Mouse (Mus musculus) hindbrain, embryonic 11.5 days (tissue): ENCODE results near the gene Phldb2. TPM values are rescaled to one million over a fixed set of nuclear protein-coding genes. Genes with fewer than 3 reads are reported as not detected.

Experiments
- ATAC-seq: fragments of 200-750 bp; cut with Nextera tagmentation; 2 replicates; pipeline ENCODE4 v1.8.0; 2017; ENCODE audit warnings: mild to moderate bottlenecking, moderate TSS enrichment, moderate library complexity; ENCODE audit not compliant: low FRiP score
- DNase-seq: peaks from one replicate; pipeline ENCODE4 v3.0.0-alpha.2; 2015; ENCODE audit warnings: low spot score
- H3K27ac ChIP-seq: fragments of 300-500 bp; sonication (generic); 2 replicates; pipeline ENCODE4 v1.5.1; 2014; ENCODE audit warnings: mild to moderate bottlenecking, low read depth, low read length
- H3K27me3 ChIP-seq: fragments of 300-500 bp; sonication (generic); 2 replicates; pipeline ENCODE4 v1.6.1; 2014; ENCODE audit warnings: mild to moderate bottlenecking, low read length, moderate library complexity, mixed read lengths; ENCODE audit not compliant: control insufficient read depth, insufficient read depth
- H3K36me3 ChIP-seq: fragments of 300-500 bp; sonication (generic); 2 replicates; pipeline ENCODE4 v1.6.1; 2014; ENCODE audit warnings: mild to moderate bottlenecking, low read length, moderate library complexity, mixed read lengths; ENCODE audit not compliant: control insufficient read depth, insufficient read depth
- H3K4me1 ChIP-seq: fragments of 300-500 bp; sonication (generic); replicated peaks from 2 replicates; pipeline ENCODE4 v1.6.1; 2014; ENCODE audit warnings: low read length, mixed read lengths; ENCODE audit not compliant: control insufficient read depth, insufficient read depth
- H3K4me2 ChIP-seq: fragments of 300-500 bp; sonication (generic); replicated peaks from 2 replicates; pipeline ENCODE4 v1.6.1; 2014; ENCODE audit warnings: mild to moderate bottlenecking, low read depth, low read length
- H3K4me3 ChIP-seq: fragments of 300-500 bp; sonication (generic); 2 replicates; pipeline ENCODE4 v1.5.1; 2014; ENCODE audit warnings: low read depth, low read length
- H3K9ac ChIP-seq: fragments of 300-500 bp; sonication (generic); 2 replicates; pipeline ENCODE4 v1.6.1; 2014; ENCODE audit warnings: low read depth, low read length
- H3K9me3 ChIP-seq: fragments of 300-500 bp; sonication (generic); 2 replicates; pipeline ENCODE4 v1.6.1; 2016; ENCODE audit warnings: low read length; ENCODE audit not compliant: control insufficient read depth
- WGBS: fragments of 180-500 bp; shearing (Covaris S2); extraction: QIAGEN DNeasy Blood & Tissue Kit; methylation state at CpG from one replicate; pipeline ENCODE4 v1.1.7; 2014; 5-methylcytosine and 5-hydroxymethylcytosine counted together
- polyA plus RNA-seq: library from polyadenylated mRNA; unstranded; fragments of >200 nt; fragmentation: Nextera tagmentation; extraction: Ambion mirVana; gene quantifications from 2 replicates; pipeline ENCODE4 v1.2.1, GENCODE M21; 2014

Phldb2 gene
- polyA plus RNA-seq, 1 experiment from 2014 or later: 31.5 TPM

GRCm38 (mm10) chr16:45873397-45873796 lies 80.0 kb downstream of the Phldb2 start:
- H3K36me3 ChIP-seq: no peaks in the 10 kb centered on the region
- no peak overlapping the region for H3K4me3 ChIP-seq
- no peaks in the 10 kb centered on the region for H3K9me3 ChIP-seq
- no peak overlapping the region for H3K9ac ChIP-seq
- H3K27ac ChIP-seq: no peak overlapping the region
- H3K4me1 ChIP-seq: no peaks in the 10 kb centered on the region
- no peaks in the 10 kb centered on the region for H3K27me3 ChIP-seq
- ATAC-seq (no peak), DNase-seq (no peak)
- H3K4me2 ChIP-seq: no peak overlapping the region
- WGBS: 87% methylated on average over 4 of the region's 4 CpGs

GRCm38 (mm10) chr16:45871286-45871976 lies 82.0 kb downstream of the Phldb2 start:
- ATAC-seq (no peak), DNase-seq (no peak)
- Histone ChIP-seq H3K27ac (no peak overlapping the region), H3K9me3 (no peaks in the 10 kb centered on the region), H3K36me3 (no peaks in the 10 kb centered on the region), H3K4me2 (no peak overlapping the region), H3K4me1 (no peaks in the 10 kb centered on the region), H3K4me3 (no peak overlapping the region), H3K27me3 (no peaks in the 10 kb centered on the region), H3K9ac (no peak overlapping the region)
- 78% methylated on average over 10 of the region's 10 CpGs for WGBS

- no peaks in the 10 kb centered on the region for H3K27me3 ChIP-seq
- H3K36me3 ChIP-seq: no peaks in the 10 kb centered on the region
- no peak for DNase-seq
- H3K27ac ChIP-seq: no peak overlapping the region
- no peak overlapping the region for H3K4me3 ChIP-seq
- ATAC-seq: no peak
- no peaks in the 10 kb centered on the region for H3K4me1 ChIP-seq
- H3K9ac ChIP-seq: no peak overlapping the region
- H3K9me3 ChIP-seq: no peaks in the 10 kb centered on the region
- 71% methylated on average over 2 of the region's 2 CpGs for WGBS
- H3K4me2 ChIP-seq: no peak overlapping the region
Observed at GRCm38 (mm10) chr16:45870651-45871050, 82.7 kb downstream of the Phldb2 start.

DNA sequence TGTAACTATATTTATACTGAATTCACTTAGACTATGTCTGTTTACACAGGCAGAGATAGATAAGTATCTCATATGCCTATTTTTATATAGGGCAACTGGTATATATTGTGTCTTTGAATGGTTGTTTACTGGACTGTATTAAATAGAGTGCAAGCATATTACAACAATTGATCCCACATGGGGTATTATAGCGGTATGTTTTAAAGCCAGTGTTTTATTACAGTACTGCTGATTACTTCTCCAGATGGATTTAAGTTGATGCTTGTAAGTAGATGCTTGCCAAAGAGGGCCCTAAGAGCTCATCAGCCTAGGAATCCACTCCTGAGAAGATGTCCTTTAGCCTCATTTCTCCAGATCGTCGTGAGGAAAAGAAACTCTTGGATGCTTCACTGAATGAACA lies 84.4 kb downstream of the Phldb2 start:
- DNase-seq: no peak
- WGBS: 73% methylated on average over 3 of the region's 3 CpGs

DNA sequence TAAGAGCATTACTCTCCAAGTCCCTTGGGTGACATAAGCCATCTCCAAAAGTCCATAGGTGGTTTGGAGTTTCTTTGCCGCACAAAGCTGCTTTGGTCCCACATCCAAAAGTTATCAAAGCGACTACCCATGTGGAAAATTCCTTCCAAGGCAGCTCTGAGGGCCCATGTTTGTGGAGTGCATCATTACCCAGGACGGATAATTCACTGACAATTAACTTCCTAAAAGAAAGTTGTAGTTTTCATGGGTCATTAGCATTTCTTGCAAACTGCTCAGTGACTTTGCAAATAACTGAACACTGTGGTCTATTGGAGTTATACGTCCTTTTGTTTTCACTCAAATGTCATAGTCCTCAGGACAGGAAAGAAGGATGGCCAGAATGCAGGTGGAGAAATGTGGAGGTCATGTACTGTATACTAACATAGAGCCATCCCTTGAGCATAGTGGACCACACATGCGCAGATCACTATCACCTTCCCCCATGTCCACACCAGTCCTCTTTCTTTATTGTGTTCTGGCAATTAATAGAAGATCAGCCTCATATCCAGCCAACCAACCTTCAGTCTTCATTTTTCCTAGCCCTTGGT lies 96.0 kb downstream of the Phldb2 start:
- Histone ChIP-seq H3K9me3 (no peaks in the 10 kb centered on the region), H3K27ac (no peak overlapping the region), H3K9ac (no peak overlapping the region), H3K4me1 (no peaks in the 10 kb centered on the region), H3K4me2 (no peak overlapping the region), H3K27me3 (no peaks in the 10 kb centered on the region), H3K36me3 (no peaks in the 10 kb centered on the region), H3K4me3 (no peak overlapping the region)
- ATAC-seq: no peak
- 67% methylated on average over 5 of the region's 5 CpGs for WGBS
- no peak for DNase-seq

More for the DNA sequence above, 84.4 kb downstream of the Phldb2 start:
- ATAC-seq: no peak
- Histone ChIP-seq H3K27me3 (no peaks in the 10 kb centered on the region), H3K27ac (no peak overlapping the region), H3K4me3 (no peak overlapping the region), H3K4me1 (no peaks in the 10 kb centered on the region), H3K4me2 (no peak overlapping the region), H3K9me3 (no peaks in the 10 kb centered on the region), H3K36me3 (no peaks in the 10 kb centered on the region), H3K9ac (no peak overlapping the region)

DNA sequence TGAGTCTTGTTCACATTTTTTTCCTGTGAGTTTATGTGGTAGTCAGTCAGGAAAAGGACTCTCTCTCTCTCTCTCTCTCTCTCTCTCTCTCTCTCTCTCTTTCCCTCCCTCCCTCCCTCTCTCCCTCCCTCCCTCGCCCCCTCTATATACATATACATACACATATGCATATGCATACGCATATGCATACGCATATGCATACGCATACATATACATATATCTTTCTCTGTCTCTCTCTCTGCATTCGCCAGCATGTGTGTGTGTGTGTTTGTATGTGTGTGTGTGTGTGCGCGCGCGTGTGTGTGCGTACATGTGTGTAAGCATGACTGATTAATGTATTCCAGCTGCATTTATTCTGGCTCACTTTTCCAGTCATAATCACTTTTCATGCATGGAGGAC lies 98.9 kb downstream of the Phldb2 start:
- no peak for DNase-seq
- Histone ChIP-seq H3K4me3 (no peak overlapping the region), H3K27ac (no peak overlapping the region), H3K36me3 (no peaks in the 10 kb centered on the region), H3K27me3 (no peaks in the 10 kb centered on the region), H3K4me2 (no peak overlapping the region), H3K9me3 (no peaks in the 10 kb centered on the region), H3K9ac (no peak overlapping the region), H3K4me1 (no peaks in the 10 kb centered on the region)
- no peak for ATAC-seq
- WGBS: 95% methylated on average over 10 of the region's 10 CpGs

DNA sequence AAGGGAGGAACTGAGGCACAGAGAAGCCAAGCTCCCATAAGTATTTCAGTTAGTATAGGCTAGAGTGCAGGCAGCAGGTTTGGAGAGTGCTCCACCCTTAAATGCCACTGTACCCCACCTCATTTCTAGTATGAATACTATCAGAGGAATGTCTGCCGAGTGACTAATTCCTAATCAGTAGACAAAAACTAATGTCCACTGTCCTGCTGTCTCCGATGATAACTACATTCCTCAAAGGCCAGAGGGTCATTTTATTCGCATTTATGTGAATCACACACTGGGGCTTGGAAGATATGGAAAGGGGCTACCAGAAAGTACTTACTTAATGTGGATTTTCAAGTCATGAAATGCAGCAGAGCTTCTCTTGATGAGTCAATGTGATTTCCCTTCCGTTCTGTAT lies 104.4 kb downstream of the Phldb2 start:
- DNase-seq: no peak
- H3K4me2 ChIP-seq: no peak overlapping the region
- H3K4me1 ChIP-seq: no peaks in the 10 kb centered on the region
- no peaks in the 10 kb centered on the region for H3K9me3 ChIP-seq
- no peak for ATAC-seq
- H3K9ac ChIP-seq: no peak overlapping the region
- no peaks in the 10 kb centered on the region for H3K27me3 ChIP-seq
- no peaks in the 10 kb centered on the region for H3K36me3 ChIP-seq
- H3K4me3 ChIP-seq: no peak overlapping the region
- H3K27ac ChIP-seq: no peak overlapping the region
- 87% methylated on average over 4 of the region's 4 CpGs for WGBS

GRCm38 (mm10) chr16:45844875-45845274 lies 108.5 kb downstream of the Phldb2 start:
- Histone ChIP-seq H3K4me1 (no peaks in the 10 kb centered on the region), H3K36me3 (no peaks in the 10 kb centered on the region), H3K9ac (no peak overlapping the region), H3K9me3 (no peaks in the 10 kb centered on the region), H3K27me3 (no peaks in the 10 kb centered on the region), H3K4me2 (peak overlapping the region; percentile 71), H3K27ac (no peak overlapping the region), H3K4me3 (peak overlapping the region; percentile 58)
- no peak for ATAC-seq
- DNase-seq: peak; percentile 28
- 14% methylated on average over 10 of the region's 10 CpGs for WGBS
